Mouse (Mus musculus): Measurements from ENCODE around the gene Spib.

- TF ChIP-seq CTCF (IDR thresholded peaks at IDR 0.05; ENCODE audit: extremely low read depth, insufficient read depth, low read length) = no peak
- TF ChIP-seq POLR2A (IDR thresholded peaks at IDR 0.05; ENCODE audit: extremely low read depth, insufficient read depth, low read length) = no peak
These were observed 6.6 kb downstream of the Spib start for GRCm38 (mm10) chr7:44525126-44525832.

Measured in cortical plate, adult 2 months (tissue).